Mouse (Mus musculus) kidney, embryonic 14.5 days (tissue): ENCODE measurements around the gene Mical2. TPM values are rescaled to one million over a fixed set of nuclear protein-coding genes. Genes with fewer than 3 reads are reported as not detected.

ENCODE experiments used
- ATAC-seq: fragments of 200-750 bp; cut with Nextera tagmentation; 2 replicates; pipeline ENCODE4 v1.8.0; 2017; ENCODE audit warnings: moderate number of reproducible peaks, mild to moderate bottlenecking, moderate TSS enrichment, moderate library complexity; ENCODE audit not compliant: low FRiP score, low TSS enrichment
- H3K27ac ChIP-seq: fragments of 300-500 bp; sonication (generic); 2 replicates; pipeline ENCODE4 v1.5.1; 2014; ENCODE audit warnings: low read depth, mild to moderate bottlenecking, low read length, moderate library complexity, mixed read lengths
- H3K27me3 ChIP-seq: fragments of 300-500 bp; sonication (generic); 2 replicates; pipeline ENCODE4 v1.6.1; 2014; ENCODE audit warnings: mild to moderate bottlenecking, low read length; ENCODE audit not compliant: control insufficient read depth, insufficient read depth
- H3K36me3 ChIP-seq: fragments of 300-500 bp; sonication (generic); 2 replicates; pipeline ENCODE4 v1.6.1; 2014; ENCODE audit warnings: low read length, mixed read lengths; ENCODE audit not compliant: control insufficient read depth, insufficient read depth
- H3K4me1 ChIP-seq: fragments of 300-500 bp; sonication (generic); 2 replicates; pipeline ENCODE4 v1.6.1; 2014; ENCODE audit warnings: low read length, mixed read lengths; ENCODE audit not compliant: control insufficient read depth, insufficient read depth
- H3K4me2 ChIP-seq: fragments of 300-500 bp; sonication (generic); replicated peaks from 2 replicates; pipeline ENCODE4 v1.6.1; 2014; ENCODE audit warnings: low read depth, mild to moderate bottlenecking, low read length
- H3K4me3 ChIP-seq: fragments of 300-500 bp; sonication (generic); 2 replicates; pipeline ENCODE4 v1.5.1; 2014; ENCODE audit warnings: mild to moderate bottlenecking, low read length
- H3K9ac ChIP-seq: fragments of 300-500 bp; sonication (generic); 2 replicates; pipeline ENCODE4 v1.6.1; 2014; ENCODE audit warnings: low read depth, mild to moderate bottlenecking, low read length, moderate library complexity
- H3K9me3 ChIP-seq: fragments of 300-500 bp; sonication (generic); 2 replicates; pipeline ENCODE4 v1.6.1; 2016; ENCODE audit warnings: low read length; ENCODE audit not compliant: control insufficient read depth
- WGBS: fragments of 180-500 bp; shearing (Covaris S2); extraction: QIAGEN DNeasy Blood & Tissue Kit; methylation state at CpG from one replicate; pipeline ENCODE4 v1.1.7; 2014; 5-methylcytosine and 5-hydroxymethylcytosine counted together
- polyA plus RNA-seq: library from polyadenylated mRNA; unstranded; fragments of >200 nt; fragmentation: Nextera tagmentation; extraction: Ambion mirVana; gene quantifications from 2 replicates; pipeline ENCODE4 v1.2.1, GENCODE M21; 2014

The Mical2 gene
- polyA plus RNA-seq, 1 experiment from 2014 or later: 7.7 TPM

GRCm38 (mm10) chr7:112331804-112332203 lies 106.1 kb downstream of the Mical2 start:
- WGBS: 67% methylated on average over 8 of the region's 8 CpGs
- Histone ChIP-seq H3K27me3 (no peaks in the 10 kb centered on the region), H3K4me2 (no peak overlapping the region), H3K4me1 (no peaks in the 10 kb centered on the region), H3K27ac (no peak overlapping the region), H3K9ac (no peak overlapping the region), H3K36me3 (no peaks in the 10 kb centered on the region), H3K9me3 (no peaks in the 10 kb centered on the region), H3K4me3 (no peak overlapping the region)
- no peak for ATAC-seq

- Histone ChIP-seq H3K4me2 (no peak overlapping the region), H3K27ac (no peak overlapping the region), H3K4me3 (no peak overlapping the region), H3K27me3 (no peaks in the 10 kb centered on the region), H3K9me3 (no peaks in the 10 kb centered on the region), H3K9ac (no peak overlapping the region), H3K36me3 (no peaks in the 10 kb centered on the region), H3K4me1 (no peaks in the 10 kb centered on the region)
- 78% methylated on average over 5 of the region's 5 CpGs for WGBS
- no peak for ATAC-seq
Observed at GRCm38 (mm10) chr7:112332426-112332825, 106.8 kb downstream of the Mical2 start.

- H3K27me3 ChIP-seq: no peaks in the 10 kb centered on the region
- H3K9ac ChIP-seq: no peak overlapping the region
- ATAC-seq: no peak
- no peaks in the 10 kb centered on the region for H3K36me3 ChIP-seq
- no peak overlapping the region for H3K4me3 ChIP-seq
- no peaks in the 10 kb centered on the region for H3K4me1 ChIP-seq
- no peak overlapping the region for H3K4me2 ChIP-seq
- WGBS: 90% methylated on average over 7 of the region's 7 CpGs
- no peaks in the 10 kb centered on the region for H3K9me3 ChIP-seq
- no peak overlapping the region for H3K27ac ChIP-seq
Observed at GRCm38 (mm10) chr7:112333404-112333803, 107.7 kb downstream of the Mical2 start.

- no peak overlapping the region for H3K4me3 ChIP-seq
- no peak for ATAC-seq
- H3K4me2 ChIP-seq: no peak overlapping the region
- WGBS: 86% methylated on average over 6 of the region's 6 CpGs
- H3K27me3 ChIP-seq: no peaks in the 10 kb centered on the region
- H3K27ac ChIP-seq: no peak overlapping the region
- no peaks in the 10 kb centered on the region for H3K4me1 ChIP-seq
- no peaks in the 10 kb centered on the region for H3K9me3 ChIP-seq
- H3K36me3 ChIP-seq: no peaks in the 10 kb centered on the region
- no peak overlapping the region for H3K9ac ChIP-seq
Observed at GRCm38 (mm10) chr7:112336213-112336631, 110.6 kb downstream of the Mical2 start.

GRCm38 (mm10) chr7:112336769-112337168 lies 111.1 kb downstream of the Mical2 start:
- Histone ChIP-seq H3K4me2 (no peak overlapping the region), H3K4me3 (no peak overlapping the region), H3K9ac (no peak overlapping the region), H3K9me3 (no peaks in the 10 kb centered on the region), H3K27ac (no peak overlapping the region), H3K27me3 (no peaks in the 10 kb centered on the region), H3K4me1 (no peaks in the 10 kb centered on the region), H3K36me3 (no peaks in the 10 kb centered on the region)
- ATAC-seq: no peak
- 81% methylated on average over 15 of the region's 15 CpGs for WGBS

GRCm38 (mm10) chr7:112337736-112338135 lies 112.1 kb downstream of the Mical2 start:
- no peaks in the 10 kb centered on the region for H3K9me3 ChIP-seq
- H3K4me3 ChIP-seq: no peak overlapping the region
- WGBS: 83% methylated on average over 5 of the region's 5 CpGs
- H3K4me1 ChIP-seq: no peaks in the 10 kb centered on the region
- no peak overlapping the region for H3K4me2 ChIP-seq
- no peak for ATAC-seq
- H3K36me3 ChIP-seq: no peaks in the 10 kb centered on the region
- H3K9ac ChIP-seq: no peak overlapping the region
- no peak overlapping the region for H3K27ac ChIP-seq
- no peaks in the 10 kb centered on the region for H3K27me3 ChIP-seq

- no peaks in the 10 kb centered on the region for H3K4me1 ChIP-seq
- no peaks in the 10 kb centered on the region for H3K36me3 ChIP-seq
- H3K4me3 ChIP-seq: no peak overlapping the region
- H3K27ac ChIP-seq: no peak overlapping the region
- WGBS: 71% methylated on average over 3 of the region's 3 CpGs
- no peak overlapping the region for H3K4me2 ChIP-seq
- H3K9ac ChIP-seq: no peak overlapping the region
- no peaks in the 10 kb centered on the region for H3K27me3 ChIP-seq
- no peaks in the 10 kb centered on the region for H3K9me3 ChIP-seq
- no peak for ATAC-seq
Observed at GRCm38 (mm10) chr7:112341052-112341451, 115.4 kb downstream of the Mical2 start.

- Histone ChIP-seq H3K4me1 (no peaks in the 10 kb centered on the region), H3K4me2 (no peak overlapping the region), H3K36me3 (no peaks in the 10 kb centered on the region), H3K27me3 (no peaks in the 10 kb centered on the region), H3K9ac (no peak overlapping the region), H3K9me3 (no peaks in the 10 kb centered on the region), H3K27ac (no peak overlapping the region), H3K4me3 (no peak overlapping the region)
- WGBS: 64% methylated on average over 1 of the region's 1 CpGs
- no peak for ATAC-seq
Observed at GRCm38 (mm10) chr7:112345687-112346086, 120.0 kb downstream of the Mical2 start.

GRCm38 (mm10) chr7:112351541-112351940 lies 125.9 kb downstream of the Mical2 start:
- Histone ChIP-seq H3K9ac (no peak overlapping the region), H3K4me2 (no peak overlapping the region), H3K27me3 (no peaks in the 10 kb centered on the region), H3K4me3 (no peak overlapping the region), H3K9me3 (no peaks in the 10 kb centered on the region), H3K4me1 (peaks cover 25% of the 10 kb centered on the region), H3K27ac (no peak overlapping the region; the same call in 1 of the 2 replicates), H3K36me3 (no peaks in the 10 kb centered on the region)
- 61% methylated on average over 3 of the region's 3 CpGs for WGBS
- no peak for ATAC-seq
